Mouse (Mus musculus) thymus, adult 2 months (tissue): ENCODE results near the gene Spaar.

Experiments used
- CTCF ChIP-seq: fragments of 200-500 bp; IDR thresholded peaks from 2 replicates; pipeline ENCODE4 v1.5.1; 2012; ENCODE audit warnings: mild to moderate bottlenecking, control low read depth, low read length, moderate library complexity, borderline replicate concordance; ENCODE audit not compliant: control insufficient read depth, poor library complexity, insufficient read depth; ENCODE audit errors: extremely low read depth
- POLR2A ChIP-seq: fragments of 200-500 bp; IDR thresholded peaks from 2 replicates; pipeline ENCODE4 v1.6.1; 2012; ENCODE audit warnings: mild to moderate bottlenecking, low read length, control low read depth, moderate library complexity; ENCODE audit not compliant: control insufficient read depth, poor library complexity, insufficient read depth; ENCODE audit errors: extremely low read depth

GRCm38 (mm10) chr4:43757213-43757612, 27.4 kb downstream of the Spaar start:
- no peak for TF ChIP-seq CTCF
- TF ChIP-seq POLR2A, result no peak
